Mouse (Mus musculus) spleen, adult 2 months (tissue): ENCODE data around the gene Spred3.

Source experiments
- CTCF ChIP-seq: fragments of 200-500 bp; IDR thresholded peaks from 2 replicates; pipeline ENCODE4 v1.5.1; 2011; ENCODE audit warnings: mild to moderate bottlenecking, inconsistent platforms; ENCODE audit not compliant: insufficient read depth, insufficient read length, insufficient replicate concordance; ENCODE audit errors: extremely low read depth
- POLR2A ChIP-seq: fragments of 200-500 bp; IDR thresholded peaks from 2 replicates; pipeline ENCODE4 v1.6.1; 2011; ENCODE audit warnings: low read depth, low read length, inconsistent platforms

- TF ChIP-seq POLR2A: no peak
- no peak for TF ChIP-seq CTCF
Observed at GRCm38 (mm10) chr7:29144006-29144405, 26.2 kb downstream of the Spred3 start.
